Mouse (Mus musculus) midbrain, embryonic 14.5 days (tissue): ENCODE measurements around the gene Cdkn1c. TPM values are rescaled to one million over a fixed set of nuclear protein-coding genes. Genes with fewer than 3 reads are reported as not detected.

Source experiments
- ATAC-seq: fragments of 200-750 bp; cut with Nextera tagmentation; 2 replicates; pipeline ENCODE4 v1.8.0; 2017; ENCODE audit warnings: moderate number of reproducible peaks, moderate library complexity; ENCODE audit not compliant: low FRiP score, low TSS enrichment
- DNase-seq: peaks from one replicate; pipeline ENCODE4 v3.0.0-alpha.2; 2015
- H3K27ac ChIP-seq: fragments of 300-500 bp; sonication (generic); replicated peaks from 2 replicates; pipeline ENCODE4 v1.5.1; 2014; ENCODE audit warnings: mild to moderate bottlenecking, low read depth, low read length, moderate library complexity
- H3K27me3 ChIP-seq: fragments of 300-500 bp; sonication (generic); 2 replicates; pipeline ENCODE4 v1.6.1; 2014; ENCODE audit warnings: low read length, control low read depth, mixed read lengths; ENCODE audit not compliant: control insufficient read depth, insufficient read depth
- H3K36me3 ChIP-seq: fragments of 300-500 bp; sonication (generic); 2 replicates; pipeline ENCODE4 v1.6.1; 2014; ENCODE audit warnings: low read length, control low read depth; ENCODE audit not compliant: control insufficient read depth, insufficient read depth
- H3K4me1 ChIP-seq: fragments of 300-500 bp; sonication (generic); 2 replicates; pipeline ENCODE4 v1.6.1; 2014; ENCODE audit warnings: mild to moderate bottlenecking, antibody characterized with exemption, low read length, control low read depth; ENCODE audit not compliant: control insufficient read depth, insufficient read depth
- H3K4me2 ChIP-seq: fragments of 300-500 bp; sonication (generic); 2 replicates; pipeline ENCODE4 v1.6.1; 2014; ENCODE audit warnings: mild to moderate bottlenecking, low read length, moderate library complexity
- H3K4me3 ChIP-seq: fragments of 300-500 bp; sonication (generic); replicated peaks from 2 replicates; pipeline ENCODE4 v1.5.1; 2014; ENCODE audit warnings: low read depth, low read length
- H3K9ac ChIP-seq: fragments of 300-500 bp; sonication (generic); replicated peaks from 2 replicates; pipeline ENCODE4 v1.6.1; 2014; ENCODE audit warnings: mild to moderate bottlenecking, low read length, moderate library complexity
- H3K9me3 ChIP-seq: fragments of 300-500 bp; sonication (generic); 2 replicates; pipeline ENCODE4 v1.6.1; 2016; ENCODE audit warnings: low read length, control low read depth, mixed read lengths; ENCODE audit not compliant: control insufficient read depth
- WGBS: fragments of 180-500 bp; shearing (Covaris S2); extraction: QIAGEN DNeasy Blood & Tissue Kit; methylation state at CpG from one replicate; pipeline ENCODE4 v1.1.7; 2014; 5-methylcytosine and 5-hydroxymethylcytosine counted together
- polyA plus RNA-seq: library from polyadenylated mRNA; unstranded; fragments of >200 nt; fragmentation: Nextera tagmentation; extraction: Ambion mirVana; gene quantifications from 2 replicates; pipeline ENCODE4 v1.2.1, GENCODE M21; 2014

The Cdkn1c gene
- 271 and 417 TPM in 2 replicates for polyA plus RNA-seq

DNA sequence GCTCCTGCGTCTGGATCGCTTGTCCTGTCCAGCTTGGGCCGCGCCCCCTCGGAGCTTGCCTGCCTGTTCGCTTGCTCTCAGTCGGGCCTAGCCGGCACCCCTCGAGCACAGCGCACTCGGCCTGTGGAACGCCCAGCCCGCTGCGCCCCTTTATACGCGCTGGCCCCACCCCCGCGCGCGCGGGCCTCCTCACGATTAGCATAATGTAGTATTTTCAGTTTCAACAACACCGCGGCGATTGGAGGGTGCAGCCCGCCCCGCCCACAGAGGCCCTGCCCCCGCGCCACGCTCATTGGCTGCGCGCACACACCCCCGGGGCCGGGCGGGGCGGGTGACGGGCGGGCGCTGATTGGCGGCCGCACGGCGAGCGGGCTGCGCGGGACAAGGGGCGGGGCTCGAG is at the start of gene Cdkn1c:
Gene Cdkn1c (minus strand): TSS at position 177 of the 400 bp plus-strand sequence.
- peak; percentile 94 for DNase-seq
- WGBS = 23% methylated on average over 48 of the region's 48 CpGs
- H3K4me3 ChIP-seq = peak within 1 kb of the TSS; percentile 55
- H3K9me3 ChIP-seq = no peaks in the 10 kb centered on the region
- peak within 1 kb of the TSS; percentile 67 for H3K9ac ChIP-seq
- H3K27me3 ChIP-seq = peaks cover 7% of the 10 kb centered on the region; the same call in 1 of the 2 replicates
- peaks cover 7% of the 10 kb centered on the region; the same call in 1 of the 2 replicates for H3K4me1 ChIP-seq
- ATAC-seq = peak; percentile 85
- peak within 1 kb of the TSS; percentile 72 for H3K27ac ChIP-seq
- H3K4me2 ChIP-seq = peak within 1 kb of the TSS; percentile 53
- no peaks in the 10 kb centered on the region for H3K36me3 ChIP-seq

DNA sequence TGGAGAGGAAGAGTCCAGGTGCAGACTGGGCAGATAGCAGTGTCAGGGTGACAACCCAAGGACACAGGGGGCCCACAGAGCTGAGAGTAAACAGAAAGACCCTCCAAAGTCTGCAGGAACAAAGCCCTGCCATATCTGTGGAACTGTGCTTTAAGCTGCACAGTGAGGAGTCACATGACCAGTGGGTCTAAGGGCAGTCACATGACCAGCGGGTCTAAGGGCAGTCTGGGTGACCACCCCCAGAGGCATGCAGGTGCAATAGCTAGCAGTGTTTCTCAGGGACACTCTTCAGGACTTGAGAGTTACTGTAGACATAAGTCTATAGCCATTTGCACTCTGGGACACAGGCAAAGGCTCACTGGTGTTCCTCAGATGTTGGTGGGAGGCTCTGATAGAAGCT is 48.7 kb upstream of the Cdkn1c start:
- Histone ChIP-seq H3K4me1 (no peaks in the 10 kb centered on the region), H3K36me3 (peaks cover 27% of the 10 kb centered on the region), H3K27ac (no peak overlapping the region), H3K4me3 (no peak overlapping the region), H3K4me2 (no peak overlapping the region), H3K9me3 (no peaks in the 10 kb centered on the region), H3K27me3 (peaks cover 8% of the 10 kb centered on the region; the same call in 1 of the 2 replicates), H3K9ac (no peak overlapping the region)
- 77% methylated on average over 1 of the region's 1 CpGs for WGBS
- DNase-seq = no peak
- no peak for ATAC-seq

DNA sequence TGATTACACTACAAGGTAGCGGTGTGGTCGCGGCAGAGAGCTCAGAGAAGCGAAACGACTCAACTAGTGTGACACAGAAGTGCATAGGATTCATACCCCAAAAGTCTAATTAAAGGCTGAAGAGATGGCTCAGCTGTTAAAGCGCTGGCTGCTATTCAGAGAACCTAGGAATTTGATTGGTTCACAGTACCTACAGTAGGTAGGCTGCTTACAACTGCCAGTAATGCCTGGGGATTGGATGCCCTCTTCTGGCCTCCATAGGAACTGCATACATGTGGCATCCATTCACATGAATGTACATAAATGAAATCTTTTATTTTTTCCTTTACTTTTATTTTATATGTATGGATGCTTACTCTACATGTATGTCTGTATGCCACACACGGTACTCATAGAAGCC is 45.8 kb upstream of the Cdkn1c start:
- Histone ChIP-seq H3K4me3 (no peak overlapping the region), H3K4me1 (0 out of 2 replicates have a peak, but pooled peaks cover 1% of the 10 kb centered on the region), H3K27ac (no peak overlapping the region), H3K36me3 (no peaks in the 10 kb centered on the region), H3K9ac (no peak overlapping the region), H3K27me3 (peaks cover 35% of the 10 kb centered on the region), H3K9me3 (no peaks in the 10 kb centered on the region), H3K4me2 (no peak overlapping the region)
- ATAC-seq (no peak), DNase-seq (peak; percentile 69)
- 31% methylated on average over 7 of the region's 7 CpGs for WGBS

DNA sequence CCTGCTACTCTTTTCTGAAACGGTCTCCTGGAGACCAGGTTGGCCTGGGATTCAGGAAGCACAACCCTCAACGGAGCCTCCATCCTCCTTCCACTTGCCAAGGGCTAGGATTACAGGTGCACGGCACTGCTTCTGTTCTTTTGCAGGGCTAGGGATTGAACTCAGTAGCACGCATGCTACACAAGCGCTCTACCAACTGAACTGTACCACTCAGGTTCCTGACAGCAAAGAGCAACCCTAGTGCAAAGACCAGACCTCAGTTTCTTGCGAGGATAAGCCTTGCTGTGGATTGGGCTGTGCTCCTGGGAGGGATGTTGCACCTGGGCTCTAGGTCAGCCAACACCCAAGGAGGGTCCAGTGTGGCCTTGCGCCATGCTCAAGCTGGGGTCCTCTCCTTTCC is 45.4 kb upstream of the Cdkn1c start:
- WGBS = 72% methylated on average over 7 of the region's 7 CpGs
- Histone ChIP-seq H3K4me3 (no peak overlapping the region), H3K4me1 (0 out of 2 replicates have a peak, but pooled peaks cover 3% of the 10 kb centered on the region), H3K27ac (no peak overlapping the region), H3K9ac (no peak overlapping the region), H3K4me2 (no peak overlapping the region), H3K9me3 (no peaks in the 10 kb centered on the region), H3K27me3 (peaks cover 39% of the 10 kb centered on the region), H3K36me3 (no peaks in the 10 kb centered on the region)
- ATAC-seq = no peak
- DNase-seq = no peak

DNA sequence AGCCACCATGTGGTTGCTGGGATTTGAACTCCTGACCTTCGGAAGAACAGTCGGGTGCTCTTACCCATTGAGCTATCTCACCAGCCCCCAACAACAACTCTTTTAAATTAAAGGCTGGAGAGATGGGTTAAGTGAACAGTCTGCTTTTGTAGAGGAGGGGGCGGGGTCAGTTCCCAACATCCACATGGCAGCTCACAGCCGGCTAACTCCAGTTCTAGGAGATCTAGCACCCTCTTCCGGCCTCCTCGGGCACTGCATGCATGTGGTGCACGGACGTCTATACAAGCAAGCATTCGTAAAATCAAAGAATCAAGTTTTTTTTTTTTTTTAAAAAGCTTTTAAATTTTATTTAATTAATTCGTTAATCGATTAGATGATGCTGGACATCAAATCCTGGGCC is 45.0 kb upstream of the Cdkn1c start:
- WGBS = 31% methylated on average over 11 of the region's 11 CpGs
- peak; percentile 68 for DNase-seq
- Histone ChIP-seq H3K9me3 (no peaks in the 10 kb centered on the region), H3K27me3 (peaks cover 44% of the 10 kb centered on the region), H3K4me3 (no peak overlapping the region), H3K27ac (no peak overlapping the region), H3K36me3 (no peaks in the 10 kb centered on the region), H3K9ac (no peak overlapping the region), H3K4me1 (0 out of 2 replicates have a peak, but pooled peaks cover 3% of the 10 kb centered on the region), H3K4me2 (no peak overlapping the region)
- ATAC-seq = no peak

DNA sequence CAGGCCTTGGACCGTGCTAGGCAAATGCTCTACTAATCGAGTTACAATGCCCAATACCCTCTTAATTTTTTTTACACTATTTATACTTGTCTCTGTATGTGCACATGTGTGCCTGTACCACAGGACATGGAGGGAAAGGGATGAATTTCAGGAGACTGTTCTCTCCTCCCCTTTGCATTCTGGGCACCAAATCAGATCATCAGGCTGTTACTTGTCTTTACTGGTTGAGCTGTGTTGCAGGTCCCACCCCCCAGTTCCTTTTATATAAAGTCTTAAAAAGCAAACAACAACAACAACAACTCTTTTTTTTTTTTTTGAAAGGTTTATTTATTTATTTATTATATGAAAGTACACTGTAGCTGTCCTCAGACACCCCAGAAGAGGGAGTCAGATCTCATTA is 44.6 kb upstream of the Cdkn1c start:
- ATAC-seq (no peak), DNase-seq (no peak)
- no peak overlapping the region for H3K27ac ChIP-seq
- no peak overlapping the region for H3K9ac ChIP-seq
- no peaks in the 10 kb centered on the region for H3K36me3 ChIP-seq
- H3K4me2 ChIP-seq = no peak overlapping the region
- WGBS = 93% methylated on average over 2 of the region's 2 CpGs
- H3K27me3 ChIP-seq = peaks cover 48% of the 10 kb centered on the region
- H3K4me1 ChIP-seq = 0 out of 2 replicates have a peak, but pooled peaks cover 3% of the 10 kb centered on the region
- no peaks in the 10 kb centered on the region for H3K9me3 ChIP-seq
- H3K4me3 ChIP-seq = no peak overlapping the region

DNA sequence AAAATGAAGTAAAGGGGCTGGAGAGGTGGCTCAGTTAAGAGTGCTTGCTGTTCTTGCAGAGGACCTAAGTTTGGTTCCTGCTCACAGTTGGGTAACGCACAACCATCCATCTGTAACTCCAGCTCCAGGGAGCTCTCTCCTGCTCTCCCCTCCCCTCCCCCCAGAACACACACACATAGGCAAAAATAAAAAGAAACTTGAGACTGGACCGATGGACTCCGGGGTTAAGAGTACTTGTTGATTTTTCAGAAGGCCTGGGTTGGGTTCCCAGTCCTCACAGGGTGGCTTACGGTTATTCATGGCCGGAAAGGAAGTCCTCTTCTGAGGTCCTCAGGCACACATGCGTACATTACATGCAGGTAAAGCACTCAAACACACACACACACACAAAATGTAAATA is 43.1 kb upstream of the Cdkn1c start:
- Histone ChIP-seq H3K36me3 (no peaks in the 10 kb centered on the region), H3K4me3 (no peak overlapping the region), H3K9ac (no peak overlapping the region), H3K4me2 (no peak overlapping the region), H3K4me1 (0 out of 2 replicates have a peak, but pooled peaks cover 3% of the 10 kb centered on the region), H3K27me3 (peaks cover 57% of the 10 kb centered on the region), H3K9me3 (no peaks in the 10 kb centered on the region), H3K27ac (no peak overlapping the region)
- 92% methylated on average over 6 of the region's 6 CpGs for WGBS
- DNase-seq = no peak
- ATAC-seq = no peak

DNA sequence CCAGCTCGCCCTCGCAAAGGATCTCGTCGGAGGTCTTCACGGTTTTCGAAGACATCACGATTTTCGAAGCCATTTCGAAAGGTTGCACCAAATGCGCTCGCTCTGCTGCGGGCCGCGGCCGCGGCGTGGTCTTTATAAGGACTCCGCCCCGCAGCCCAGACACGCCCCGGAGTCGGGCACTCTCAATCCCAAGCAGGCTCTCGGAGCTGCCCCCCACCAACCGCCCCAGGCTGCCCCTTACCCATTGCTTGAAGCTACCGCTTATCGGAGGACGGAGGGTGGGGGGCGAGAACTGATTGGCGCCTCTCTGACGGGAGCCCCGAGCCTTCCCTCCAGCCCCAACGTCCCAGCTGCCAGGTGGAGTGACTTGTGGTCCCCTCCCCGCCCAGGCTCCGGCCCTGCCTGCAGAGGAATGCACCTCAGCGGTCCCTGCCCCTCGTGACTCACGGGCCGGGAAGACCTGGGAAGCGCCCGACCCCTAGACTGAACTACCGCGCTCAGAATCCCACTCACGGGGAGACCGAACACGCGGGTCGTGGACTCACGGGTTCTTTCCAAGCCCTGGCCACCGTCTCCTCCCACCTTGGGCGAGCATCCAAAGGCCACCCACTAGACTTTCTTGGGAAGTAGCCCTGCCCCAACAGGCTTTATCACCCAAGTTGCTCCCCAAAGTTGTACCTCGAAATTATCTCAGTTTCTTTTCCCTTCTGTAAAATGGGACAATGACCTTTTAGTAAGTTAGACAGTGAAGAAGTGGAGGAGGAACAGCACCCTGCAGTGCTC is 41.8 kb upstream of the Cdkn1c start, which contains the start of gene Phlda2:
Gene Phlda2 (minus strand): TSS at position 733 of the 783 bp plus-strand sequence.
- Histone ChIP-seq H3K27ac (no peak within 1 kb of the TSS), H3K27me3 (peaks cover 57% of the 10 kb centered on the region), H3K4me3 (peak within 1 kb of the TSS; percentile 35), H3K9me3 (no peaks in the 10 kb centered on the region), H3K36me3 (no peaks in the 10 kb centered on the region), H3K4me2 (peak within 1 kb of the TSS; percentile 66), H3K9ac (no peak within 1 kb of the TSS; the same call in 1 of the 2 replicates), H3K4me1 (0 out of 2 replicates have a peak, but pooled peaks cover 3% of the 10 kb centered on the region)
- WGBS = 4% methylated on average over 51 of the region's 51 CpGs
- DNase-seq (no peak), ATAC-seq (no peak)
